Comparison of ENCODE assay signal across 25 mouse cellular contexts in genomic region chr1:150012447-150012846, GRCm38 (mm10). TPM values are rescaled to one million over a fixed set of nuclear protein-coding genes. Genes with fewer than 3 reads are reported as not detected.
A peak's percentile ranks its signal among the peaks of the same experiment; 100 is the strongest.
DNase-seq lines count a peak whose midpoint lies in the region; ATAC-seq and TF ChIP-seq lines count a peak whose summit lies in the region.
"Had no signal": no experiment of that assay in that cellular context is flagged by ENCODE, and none has a peak within 500 bp of the region (broad histone marks: within the 10 kb centered on the region; RNA-seq: fewer than 3 reads in every experiment).

No protein-coding gene starts in this region.

- WGBS in liver, embryonic 11.5 days, result 36% methylated on average over 1 of the region's 1 CpGs
- WGBS in liver, postnatal 0 days (ENCODE audit: insufficient replicate concordance), result 32% methylated on average over 1 of the region's 1 CpGs
- 15% methylated on average over 1 of the region's 1 CpGs for WGBS in liver, embryonic 16.5 days (ENCODE audit: insufficient replicate concordance)

- DNase-seq in liver, embryonic 11.5 days (ENCODE audit: low spot score), result no peak
- DNase-seq in liver, postnatal 0 days, result no peak
- DNase-seq in frontal cortex, postnatal 10 days (ENCODE audit: low spot score in 2 of 2), result no peak
- DNase-seq in cerebellum, adult 9-10 months, result no peak
- no peak for DNase-seq in layer of hippocampus, adult 9-11 months
- DNase-seq: adrenal gland, adult 2 months; adrenal gland, postnatal 14 days; B cell, adult 2 months; cerebellum, adult 11 months; cerebellum, adult 2 months; cerebellum, postnatal 10 days; cerebellum, postnatal 36 days; gastrocnemius, adult 2 months; gastrocnemius, postnatal 14 days; heart, adult 11 months had no signal

- ATAC-seq in liver, embryonic 11.5 days (replicated peaks; ENCODE audit: low FRiP score), result peak; percentile 60
- ATAC-seq in liver, postnatal 0 days, result no peak
- peak; percentile 32; the same call in 1 of the 2 replicates for ATAC-seq in common myeloid progenitor, adult 5-6 weeks (replicated peaks; ENCODE audit: low read depth, poor library complexity, severe bottlenecking)
- ATAC-seq in liver, embryonic 16.5 days (ENCODE audit: low read depth), result peak; percentile 48; the same call in 1 of the 2 replicates
- ATAC-seq: forebrain, embryonic 13.5 days; forebrain, embryonic 16.5 days; hindbrain, embryonic 16.5 days had no signal

- no peak for TF ChIP-seq EP300 in liver, postnatal 0 days (IDR thresholded peaks at IDR 0.05; ENCODE audit: low read depth)

- no peak overlapping the region for H3K9ac ChIP-seq in liver, embryonic 11.5 days (ENCODE audit: low read depth, low read length)
- no peak overlapping the region for H3K9ac ChIP-seq in liver, postnatal 0 days (replicated peaks)
- no peak overlapping the region for H3K9ac ChIP-seq in liver, embryonic 16.5 days (ENCODE audit: low read depth, low read length)
- H3K9ac ChIP-seq: forebrain, embryonic 13.5 days; hindbrain, embryonic 12.5 days had no signal

- no peaks in the 10 kb centered on the region for H3K9me3 ChIP-seq in liver, embryonic 11.5 days (ENCODE audit: control insufficient read depth, low read length)
- no peaks in the 10 kb centered on the region for H3K9me3 ChIP-seq in liver, postnatal 0 days (ENCODE audit: low read length)
- no peaks in the 10 kb centered on the region for H3K9me3 ChIP-seq in liver, embryonic 16.5 days (replicated peaks; ENCODE audit: control insufficient read depth, low read length)
- H3K9me3 ChIP-seq: forebrain, embryonic 10.5 days; forebrain, embryonic 13.5 days; hindbrain, embryonic 12.5 days had no signal

- no peaks in the 10 kb centered on the region for H3K27me3 ChIP-seq in liver, embryonic 11.5 days (replicated peaks; ENCODE audit: control insufficient read depth, insufficient read depth, low read length)
- H3K27me3 ChIP-seq in liver, postnatal 0 days (ENCODE audit: insufficient read depth, low read length), result no peaks in the 10 kb centered on the region
- H3K27me3 ChIP-seq in liver, embryonic 16.5 days (ENCODE audit: control insufficient read depth, insufficient read depth, low read depth, low read length), result no peaks in the 10 kb centered on the region
- H3K27me3 ChIP-seq: CH12.LX; forebrain, embryonic 13.5 days; hindbrain, embryonic 12.5 days had no signal

- H3K4me2 ChIP-seq in liver, embryonic 11.5 days, result no peak overlapping the region
- no peak overlapping the region for H3K4me2 ChIP-seq in liver, postnatal 0 days (ENCODE audit: low read depth, low read length)
- H3K4me2 ChIP-seq in liver, embryonic 16.5 days (ENCODE audit: low read depth, low read length), result no peak overlapping the region
- H3K4me2 ChIP-seq: forebrain, embryonic 13.5 days; heart, embryonic 11.5 days; hindbrain, embryonic 12.5 days had no signal

- no peaks in the 10 kb centered on the region for H3K36me3 ChIP-seq in liver, embryonic 11.5 days (ENCODE audit: control insufficient read depth, insufficient read depth, low read length)
- no peaks in the 10 kb centered on the region for H3K36me3 ChIP-seq in liver, postnatal 0 days (replicated peaks; ENCODE audit: insufficient read depth, low read length)
- H3K36me3 ChIP-seq in liver, embryonic 16.5 days (ENCODE audit: control insufficient read depth, insufficient read depth), result no peaks in the 10 kb centered on the region
- H3K36me3 ChIP-seq: forebrain, embryonic 10.5 days; G1E; hindbrain, embryonic 12.5 days had no signal

- no peaks in the 10 kb centered on the region for H3K4me1 ChIP-seq in liver, embryonic 11.5 days (replicated peaks; ENCODE audit: control insufficient read depth, insufficient read depth, low read length)
- H3K4me1 ChIP-seq in liver, postnatal 0 days (ENCODE audit: insufficient read depth), result no peaks in the 10 kb centered on the region
- no peaks in the 10 kb centered on the region for H3K4me1 ChIP-seq in liver, embryonic 16.5 days (ENCODE audit: control insufficient read depth, low read depth, low read length)
- H3K4me1 ChIP-seq: forebrain, embryonic 10.5 days; forebrain, embryonic 13.5 days; hindbrain, embryonic 12.5 days had no signal

- no peak for TF ChIP-seq CTCF in liver, postnatal 0 days (IDR thresholded peaks at IDR 0.05; ENCODE audit: low read depth)

- H3K27ac ChIP-seq in liver, embryonic 11.5 days (ENCODE audit: low read depth, low read length), result no peak overlapping the region
- no peak overlapping the region for H3K27ac ChIP-seq in liver, postnatal 0 days (ENCODE audit: low read depth)
- no peak overlapping the region for H3K27ac ChIP-seq in liver, embryonic 16.5 days (ENCODE audit: low read length)
- H3K27ac ChIP-seq: forebrain, embryonic 10.5 days; forebrain, embryonic 13.5 days; gastrocnemius, adult 2 months; hindbrain, embryonic 12.5 days had no signal

- H3K4me3 ChIP-seq in liver, embryonic 11.5 days (ENCODE audit: low read depth, low read length), result no peak overlapping the region
- H3K4me3 ChIP-seq in liver, postnatal 0 days (ENCODE audit: low read depth, low read length), result no peak overlapping the region
- H3K4me3 ChIP-seq in liver, embryonic 16.5 days (ENCODE audit: low read depth, low read length), result no peak overlapping the region
- H3K4me3 ChIP-seq: forebrain, embryonic 10.5 days; forebrain, embryonic 13.5 days; gastrocnemius, adult 2 months; hindbrain, embryonic 12.5 days had no signal

RNA-seq across cellular contexts. Expression of gene Pla2g4a, which starts 51.4 kb away (rescaled TPM):
- 23.6 and 27.3 TPM in 2 replicates for polyA plus RNA-seq in liver, embryonic 11.5 days (2014; fragmentation: Nextera tagmentation; extraction: Ambion mirVana)
- 4.9 and 5.5 TPM in 2 replicates for polyA plus RNA-seq in liver, postnatal 0 days (2015; fragmentation: Nextera tagmentation; extraction: Ambion mirVana)
- total RNA-seq in common myeloid progenitor, adult 5-6 weeks (2017), result 98.8 and 117 TPM in 2 replicates
- polyA plus RNA-seq in liver, embryonic 16.5 days (2015; fragmentation: Nextera tagmentation; extraction: Ambion mirVana), result 5.4 and 5.7 TPM in 2 replicates
- polyA plus RNA-seq: G1E had no signal
